Mouse (Mus musculus) heart, postnatal 4 days (tissue): ENCODE results near the gene Rhox12. TPM values are rescaled to one million over a fixed set of nuclear protein-coding genes. Genes with fewer than 3 reads are reported as not detected.

Source experiments
- DNase-seq: peaks from one replicate; pipeline ENCODE4 v3.0.0; 2021
- total RNA-seq, 2 experiments: library from RNA; stranded (reverse); gene quantifications; 2 replicates each; pipeline ENCODE4 v1.2.3; 2021

Rhox12 gene
- not detected for total RNA-seq

DNA sequence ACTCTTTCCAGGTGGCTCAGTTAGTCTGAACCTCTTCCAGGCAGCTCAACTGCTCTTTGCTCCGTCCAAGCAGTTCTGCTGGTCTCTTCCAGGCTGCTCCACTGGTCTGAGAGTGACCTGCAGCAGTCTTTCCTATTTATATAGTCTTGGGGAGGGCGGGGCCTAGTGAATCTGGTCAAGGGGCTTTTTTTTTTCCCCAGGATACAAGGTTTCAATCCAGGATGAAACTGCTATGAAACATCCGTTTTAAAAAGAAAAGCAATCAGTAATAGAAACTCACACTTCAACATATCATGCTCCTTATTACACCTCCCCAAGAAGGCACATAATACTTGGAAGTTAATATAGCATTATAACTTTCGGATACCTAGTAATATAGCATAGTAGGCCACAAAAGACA, at the start of gene Rhox12:
Gene Rhox12 (minus strand): TSS at position 101 of the 400 bp plus-strand sequence.
- no peak for DNase-seq

DNA sequence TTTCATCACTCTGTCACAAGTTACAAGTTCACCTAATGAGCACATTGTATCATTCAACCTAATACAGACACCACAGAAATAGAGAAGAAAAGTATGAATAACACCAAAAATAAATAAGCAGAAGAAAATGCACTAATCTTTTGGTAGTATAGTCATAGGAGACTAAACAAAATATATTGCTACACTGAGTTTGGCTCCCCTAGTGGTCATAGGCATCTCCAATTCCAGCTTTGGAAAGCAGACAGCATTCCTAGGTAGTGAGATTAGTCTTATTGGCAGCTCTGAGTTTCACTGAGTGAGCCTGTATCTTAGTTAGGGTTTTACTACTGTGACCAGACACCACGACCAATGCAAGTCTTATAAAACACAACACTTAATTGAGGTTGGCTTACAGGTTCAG, 48.4 kb upstream of the Rhox12 start:
- DNase-seq: no peak

DNA sequence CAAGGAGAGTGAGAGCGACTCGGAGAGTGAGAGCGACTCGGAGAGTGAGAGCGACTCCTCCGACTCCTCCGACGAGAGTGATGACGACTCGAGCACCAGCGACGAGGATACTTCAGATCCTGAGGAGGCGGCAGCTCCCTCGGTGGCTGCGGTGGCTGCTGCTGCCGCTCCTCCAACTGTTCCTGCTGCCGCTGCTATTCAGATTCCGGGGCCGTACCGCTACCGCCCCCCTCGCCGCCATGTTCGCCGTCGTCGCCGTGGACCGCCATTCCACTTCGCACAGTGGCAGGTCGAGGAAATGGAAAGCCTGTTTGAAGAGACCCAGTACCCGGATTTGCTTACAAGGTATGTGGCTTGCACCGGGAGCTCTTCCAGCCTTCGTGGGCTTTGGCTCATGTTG, 10.8 kb upstream of the Rhox12 start:
- DNase-seq: no peak

DNA sequence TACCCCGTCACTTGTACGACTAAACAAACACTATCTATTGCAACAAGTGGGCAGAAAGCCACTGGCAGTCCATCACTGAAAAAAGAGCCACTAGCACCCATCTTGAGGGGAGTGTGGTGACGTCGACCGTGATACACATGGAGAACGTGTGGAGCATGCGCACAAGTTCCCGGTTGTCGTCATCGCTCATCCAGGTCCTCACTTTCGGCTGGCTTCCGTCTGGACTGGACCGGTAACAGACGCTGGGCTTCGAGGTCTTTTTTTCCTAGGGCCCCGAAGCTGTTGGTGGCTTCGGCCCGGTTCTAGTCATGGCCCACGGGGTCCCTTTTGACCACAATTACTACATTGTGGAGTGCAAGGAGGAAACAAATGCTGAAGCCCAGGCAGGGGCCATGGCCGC, 10.3 kb upstream of the Rhox12 start, which contains the start of gene Rhox13:
Gene Rhox13 (plus strand): TSS at position 238 of the 400 bp plus-strand sequence.
- DNase-seq: no peak

DNA sequence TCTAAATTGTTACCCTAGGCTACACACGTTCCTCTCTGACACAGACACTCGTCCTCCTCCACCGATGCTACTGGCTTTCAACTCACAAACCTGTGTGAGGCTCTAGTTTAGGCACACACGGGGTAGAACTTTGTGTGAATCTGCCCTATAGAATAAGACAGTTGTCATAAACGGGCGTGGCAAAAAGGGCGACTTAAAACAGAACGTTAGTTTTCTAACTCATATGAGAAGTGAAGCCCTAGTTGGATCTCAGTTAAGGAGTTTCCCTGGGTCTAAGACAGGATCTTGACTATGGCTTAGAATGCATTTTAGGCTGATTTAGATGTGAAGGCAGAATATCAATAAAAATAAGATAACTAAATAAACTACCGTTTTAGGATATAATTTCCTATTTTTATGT, 25.7 kb downstream of the Rhox12 start, which contains the start of gene Rhox11:
Gene Rhox11 (minus strand): TSS at position 101 of the 400 bp plus-strand sequence.
- DNase-seq: no peak

DNA sequence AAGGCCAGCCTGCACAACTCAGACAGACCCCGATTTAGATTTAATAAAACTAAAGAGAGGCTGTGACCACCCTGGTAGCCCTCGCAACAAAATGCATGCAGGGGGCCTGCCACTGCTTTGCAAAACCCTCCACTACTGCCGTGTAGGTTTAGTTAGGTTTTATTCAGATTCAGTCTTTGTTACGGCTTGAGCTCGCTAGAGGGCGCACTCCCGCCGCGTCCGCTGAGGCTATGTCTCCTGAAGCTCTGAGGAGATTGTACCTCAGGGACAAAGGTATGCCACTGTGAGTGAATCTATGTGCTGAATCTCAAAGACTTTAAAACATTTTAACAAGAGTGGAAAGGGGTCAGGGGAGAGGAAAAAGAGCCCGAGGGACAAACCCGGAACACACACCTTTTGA, 26.5 kb downstream of the Rhox12 start:
- peak; percentile 51 for DNase-seq

DNA sequence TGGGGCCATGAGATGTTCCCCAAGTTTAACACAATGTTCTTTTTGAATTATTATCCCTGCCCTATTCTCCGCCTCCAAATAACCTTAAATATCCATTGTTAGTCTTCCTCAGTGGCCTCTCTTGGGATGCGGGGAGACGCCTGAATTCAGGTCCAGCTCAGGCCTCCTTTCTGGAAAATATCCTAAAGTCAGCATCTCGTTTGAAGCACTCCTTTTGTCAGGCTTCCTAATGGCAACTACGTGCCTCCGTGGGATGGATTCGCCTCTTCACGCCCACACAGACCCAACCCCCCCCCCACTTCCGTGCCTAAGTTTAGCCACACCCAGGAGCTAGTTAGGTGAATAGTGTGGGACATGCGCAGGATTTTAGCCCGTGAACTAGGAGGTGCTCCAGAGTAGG, 44.5 kb downstream of the Rhox12 start, which contains the start of gene Rhox10:
Gene Rhox10 (plus strand): TSS at position 301 of the 400 bp plus-strand sequence.
- no peak for DNase-seq

DNA sequence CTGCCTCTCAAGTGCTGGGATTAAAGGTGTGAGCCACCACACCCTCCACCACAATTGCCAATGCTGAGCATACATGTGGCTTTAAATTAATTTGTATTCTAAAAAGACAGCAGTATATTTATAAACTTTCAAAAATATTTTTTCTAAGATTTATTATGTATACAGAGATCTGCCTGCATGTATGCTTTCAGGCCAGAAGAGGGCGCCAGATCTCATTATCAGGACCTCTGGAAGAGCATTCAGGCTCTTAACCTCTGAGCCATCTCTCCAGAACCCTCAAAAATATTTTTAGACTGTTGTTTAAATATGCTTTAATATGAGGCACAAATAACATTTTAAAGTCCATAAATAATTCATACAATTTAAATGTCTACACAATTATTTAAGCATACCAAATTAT, 49.2 kb downstream of the Rhox12 start:
- peak; percentile 21 for DNase-seq

Other genes starting within 250 kb of the Rhox12 start
- not detected for gene Rhox8, start 232.0 kb downstream of the Rhox12 start, total RNA-seq
- not detected for gene Rhox7b, start 213.7 kb downstream of the Rhox12 start, total RNA-seq
- gene Rhox9, start 209.1 kb downstream of the Rhox12 start, total RNA-seq: not detected
- not detected for gene Btg1-ps1, start 92.1 kb downstream of the Rhox12 start, total RNA-seq
- not detected for gene Btg1-ps2, start 67.8 kb downstream of the Rhox12 start, total RNA-seq
- gene Rhox10, start 44.4 kb downstream of the Rhox12 start, total RNA-seq: not detected
- not detected for gene Rhox11, start 25.8 kb downstream of the Rhox12 start, total RNA-seq
- not detected for gene Rhox13, start 10.3 kb upstream of the Rhox12 start, total RNA-seq
- 10 to 100 TPM; 13.7 to 14.5 TPM for gene Zbtb33, start 78.9 kb upstream of the Rhox12 start, total RNA-seq
- gene Tmem255a, start 141.5 kb upstream of the Rhox12 start, total RNA-seq: 10 to 100 TPM; 29.4 to 60.9 TPM
- 1 to 10 TPM in 1 of 2 experiments, under 1 TPM in 1; 0.19 to 1.9 TPM for gene Atp1b4, start 205.3 kb upstream of the Rhox12 start, total RNA-seq